Mouse (Mus musculus) ES-E14 (cell line): ENCODE results near the gene Kdm4b. TPM values are rescaled to one million over a fixed set of nuclear protein-coding genes. Genes with fewer than 3 reads are reported as not detected.

ENCODE experiments used
- DNase-seq: peaks from one replicate; pipeline ENCODE4 v3.0.0-alpha.2; 2013; ENCODE audit warnings: low read depth, low spot score
- H3K27ac ChIP-seq: 2 replicates; pipeline ENCODE4 v1.5.1; 2012; ENCODE audit warnings: low read depth, mild to moderate bottlenecking, low read length, moderate library complexity, mixed read lengths; ENCODE audit not compliant: poor library complexity, insufficient read depth, severe bottlenecking
- H3K36me3 ChIP-seq: 2 replicates; pipeline ENCODE4 v1.6.1; 2012; ENCODE audit warnings: mild to moderate bottlenecking, low read length, moderate library complexity, mixed read lengths; ENCODE audit not compliant: control insufficient read depth, poor library complexity, insufficient read depth, severe bottlenecking
- H3K4me1 ChIP-seq, 2 experiments: fragments of 150-350 bp in 1 of 2; sonication (generic) in 1 of 2; 2 replicates each; pipeline ENCODE4 v1.6.1; 2012; ENCODE audit warnings: low read length in 2 of 2, mild to moderate bottlenecking in 1 of 2, mixed read lengths in 1 of 2; ENCODE audit not compliant: control insufficient read depth in 2 of 2, insufficient read depth in 2 of 2, poor library complexity in 1 of 2
- H3K4me3 ChIP-seq, 2 experiments: fragments of 150-350 bp in 1 of 2; sonication (generic) in 1 of 2; 2 replicates each; pipeline ENCODE4 v1.5.1; 2012; ENCODE audit warnings: low read length in 2 of 2, low read depth in 1 of 2, mild to moderate bottlenecking in 1 of 2, mixed read lengths in 1 of 2; ENCODE audit not compliant: insufficient read depth in 1 of 2, poor library complexity in 1 of 2, severe bottlenecking in 1 of 2
- H3K9ac ChIP-seq: 2 replicates; pipeline ENCODE4 v1.6.1; 2012; ENCODE audit warnings: low read depth, mild to moderate bottlenecking, low read length, mixed read lengths; ENCODE audit not compliant: poor library complexity, insufficient read depth, severe bottlenecking
- H3K9me3 ChIP-seq: fragments of 150-350 bp; sonication (generic); 2 replicates; pipeline ENCODE4 v1.6.1; 2012; ENCODE audit warnings: low read depth, mild to moderate bottlenecking, low read length; ENCODE audit not compliant: control insufficient read depth, insufficient read depth
- CHD2 ChIP-seq: IDR thresholded peaks from 2 replicates; pipeline ENCODE4 v1.6.1; 2014; ENCODE audit warnings: mild to moderate bottlenecking, low read depth, low read length, inconsistent platforms
- HCFC1 ChIP-seq: IDR thresholded peaks from 2 replicates; pipeline ENCODE4 v1.6.1; 2012; ENCODE audit warnings: low read length, inconsistent platforms, borderline replicate concordance; ENCODE audit not compliant: insufficient read depth
- MAFK ChIP-seq: IDR thresholded peaks from 2 replicates; pipeline ENCODE4 v1.6.1; 2014; ENCODE audit warnings: mild to moderate bottlenecking, low read depth, low read length, inconsistent platforms; ENCODE audit not compliant: insufficient read depth
- ZC3H11A ChIP-seq: IDR thresholded peaks from 2 replicates; pipeline ENCODE4 v1.6.1; 2012; ENCODE audit warnings: low read depth, mild to moderate bottlenecking, inconsistent platforms, low read length, borderline replicate concordance
- ZNF384 ChIP-seq: IDR thresholded peaks from 2 replicates; pipeline ENCODE4 v1.6.1; 2012; ENCODE audit warnings: low read depth, low read length, inconsistent platforms
- in situ Hi-C, 2 experiments: fragments of 600-800 bp; cut with MboI; formaldehyde crosslinking; loops; one replicate each; pipeline ENCODE4 v1.15.1; 2025; ENCODE audit warnings: low sequenced_read_pairs in 2 of 2, inconsistent platforms in 1 of 2; ENCODE audit not compliant: unreplicated experiment in 2 of 2
- total RNA-seq: library from RNA; depleted of rRNA; stranded (reverse); fragments of 300-350 nt; gene quantifications from 2 replicates; pipeline ENCODE4 v1.2.3, GENCODE M21; 2012

The Kdm4b gene
- total RNA-seq, 1 experiment: 21.1 TPM

GRCm38 (mm10) chr17:56360451-56360850 lies 34.6 kb downstream of the Kdm4b start:
- H3K9ac ChIP-seq: no peak overlapping the region

GRCm38 (mm10) chr17:56361542-56361941 lies 35.7 kb downstream of the Kdm4b start:
- no peaks in the 10 kb centered on the region for H3K9me3 ChIP-seq
- in situ Hi-C loops: no loop called here
- H3K36me3 ChIP-seq: peaks cover 2% of the 10 kb centered on the region; the same call in 1 of the 2 replicates

More at GRCm38 (mm10) chr17:56360451-56360850, 34.6 kb downstream of the Kdm4b start:
- in situ Hi-C loops: no loop called here
- Histone ChIP-seq H3K36me3 (peaks cover 10% of the 10 kb centered on the region; the same call in 1 of the 2 replicates), H3K27ac (no peak overlapping the region), H3K4me1 (no peaks in the 10 kb centered on the region; a peak in 1 of 4 replicates), H3K4me3 (no peak overlapping the region), H3K9me3 (no peaks in the 10 kb centered on the region)
- no peak for DNase-seq
- TF ChIP-seq MAFK (no peak), ZNF384 (no peak), ZC3H11A (no peak), HCFC1 (no peak), CHD2 (no peak)

GRCm38 (mm10) chr17:56365791-56366673 lies 40.2 kb downstream of the Kdm4b start:
- no peak for TF ChIP-seq MAFK
- no peak for TF ChIP-seq HCFC1
- TF ChIP-seq CHD2: no peak
- no peak for TF ChIP-seq ZNF384
- no peak for TF ChIP-seq ZC3H11A
- H3K4me1 ChIP-seq: no peaks in the 10 kb centered on the region
- no peak overlapping the region for H3K4me3 ChIP-seq
- no peak for DNase-seq
- no peaks in the 10 kb centered on the region for H3K9me3 ChIP-seq
- in situ Hi-C loops: no loop called here
- H3K36me3 ChIP-seq: peaks cover 11% of the 10 kb centered on the region; the same call in 1 of the 2 replicates
- no peak overlapping the region for H3K27ac ChIP-seq
- no peak overlapping the region for H3K9ac ChIP-seq

More at GRCm38 (mm10) chr17:56361542-56361941, 35.7 kb downstream of the Kdm4b start:
- DNase-seq: no peak
- Histone ChIP-seq H3K9ac (no peak overlapping the region), H3K4me3 (no peak overlapping the region), H3K27ac (no peak overlapping the region), H3K4me1 (no peaks in the 10 kb centered on the region; a peak in 1 of 4 replicates)
- TF ChIP-seq ZC3H11A (no peak), MAFK (no peak), ZNF384 (no peak), HCFC1 (no peak), CHD2 (no peak)

- H3K4me3 ChIP-seq: no peak overlapping the region
- no peaks in the 10 kb centered on the region for H3K9me3 ChIP-seq
- H3K4me1 ChIP-seq: no peaks in the 10 kb centered on the region
- in situ Hi-C loops: no loop called here
- TF ChIP-seq ZNF384: no peak
- DNase-seq: no peak
- no peak overlapping the region for H3K27ac ChIP-seq
- H3K9ac ChIP-seq: no peak overlapping the region
- H3K36me3 ChIP-seq: peaks cover 15% of the 10 kb centered on the region; the same call in 1 of the 2 replicates
These were observed 42.5 kb downstream of the Kdm4b start for GRCm38 (mm10) chr17:56368291-56368790.
